Mouse (Mus musculus): ENCODE results near the gene Cnr2. TPM values are rescaled to one million over a fixed set of nuclear protein-coding genes. Genes with fewer than 3 reads are reported as not detected.

Cnr2 gene
- total RNA-seq, 2 experiments from 2014 or later = 19.4 TPM

DNA sequence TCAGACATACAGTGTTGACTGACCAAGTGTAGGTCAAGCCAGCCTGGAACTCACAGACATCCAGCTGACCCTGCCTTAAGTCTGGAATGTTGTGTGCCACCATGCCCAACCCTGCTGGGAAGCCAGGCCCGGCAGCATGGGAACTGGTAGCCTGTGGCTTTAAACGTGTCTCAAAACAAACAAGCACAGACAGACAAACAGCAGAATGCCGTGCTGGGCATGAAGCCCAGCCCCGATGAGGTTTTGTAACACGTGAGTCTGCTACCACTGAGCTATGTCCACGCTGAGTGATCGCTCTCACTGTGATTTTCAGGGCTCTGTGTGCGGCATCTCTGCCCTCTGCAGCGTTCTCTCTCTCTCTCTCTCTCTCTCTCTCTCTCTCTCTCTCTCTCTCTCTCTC lies 60.7 kb downstream of the Cnr2 start:
- ATAC-seq (replicated peaks; ENCODE audit: low FRiP score, low TSS enrichment, poor library complexity, severe bottlenecking) = no peak

DNA sequence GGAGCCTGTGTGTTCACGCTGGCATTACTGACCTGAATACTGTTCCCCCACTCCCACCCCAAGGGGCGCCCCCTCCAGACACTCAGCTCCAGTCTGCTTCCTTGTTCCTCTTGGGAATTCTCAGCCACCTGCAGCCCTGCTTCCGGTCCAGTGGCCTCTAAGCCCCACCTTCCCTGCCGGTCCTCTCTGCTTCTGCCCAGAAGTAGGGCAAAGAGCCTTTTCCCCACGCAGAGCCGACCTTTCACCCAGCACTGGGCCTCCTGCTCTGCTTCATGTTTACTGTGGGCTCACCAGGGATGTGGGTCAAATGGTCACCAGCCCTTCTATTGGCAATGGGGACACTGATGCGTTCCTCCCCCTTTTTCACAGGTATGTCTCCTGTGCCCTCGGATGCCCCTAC lies 63.2 kb downstream of the Cnr2 start:
- ATAC-seq (replicated peaks; ENCODE audit: low FRiP score, low TSS enrichment, poor library complexity, severe bottlenecking) = no peak

DNA sequence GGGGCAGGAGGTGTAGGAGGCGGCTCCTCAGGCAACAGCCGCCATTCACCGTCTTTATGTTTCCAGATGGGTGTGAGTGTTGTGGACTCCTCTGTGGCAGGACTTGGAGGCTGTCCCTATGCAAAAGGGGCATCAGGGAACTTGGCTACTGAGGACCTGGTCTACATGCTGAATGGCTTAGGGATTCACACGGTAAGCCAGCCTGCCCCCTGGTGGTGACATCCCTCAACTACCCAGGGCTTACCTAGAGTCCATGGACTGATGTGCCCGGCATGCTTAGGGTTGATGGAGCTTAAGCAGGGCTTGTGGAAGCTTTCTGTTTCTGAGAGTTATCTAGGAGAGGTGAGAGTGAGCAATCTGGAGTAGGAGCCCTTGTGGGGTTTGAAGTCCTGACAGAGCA lies 65.5 kb downstream of the Cnr2 start:
- peak; percentile 45; the same call in 1 of the 2 replicates for ATAC-seq (replicated peaks; ENCODE audit: low FRiP score, low TSS enrichment, poor library complexity, severe bottlenecking)

DNA sequence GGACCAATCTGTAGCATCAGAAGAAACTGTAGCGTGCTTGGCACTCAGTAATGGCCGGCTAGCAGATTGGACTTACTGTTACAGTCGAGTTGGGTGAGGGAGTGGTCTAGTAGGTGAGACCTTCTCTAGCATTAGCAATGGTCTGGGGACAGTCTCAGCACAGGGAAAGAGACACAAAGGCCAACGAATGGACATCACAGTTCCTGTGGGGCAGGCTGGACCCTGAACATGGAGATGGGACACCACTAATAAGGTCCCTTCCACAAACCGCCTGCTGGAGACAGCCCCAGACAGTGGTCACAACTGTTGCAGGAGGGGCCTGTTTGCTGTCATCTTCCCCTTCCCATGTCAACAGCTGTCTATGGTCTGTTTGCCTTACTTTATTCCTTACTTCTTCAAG lies 66.5 kb downstream of the Cnr2 start:
- no peak for ATAC-seq (replicated peaks; ENCODE audit: low FRiP score, low TSS enrichment, poor library complexity, severe bottlenecking)

DNA sequence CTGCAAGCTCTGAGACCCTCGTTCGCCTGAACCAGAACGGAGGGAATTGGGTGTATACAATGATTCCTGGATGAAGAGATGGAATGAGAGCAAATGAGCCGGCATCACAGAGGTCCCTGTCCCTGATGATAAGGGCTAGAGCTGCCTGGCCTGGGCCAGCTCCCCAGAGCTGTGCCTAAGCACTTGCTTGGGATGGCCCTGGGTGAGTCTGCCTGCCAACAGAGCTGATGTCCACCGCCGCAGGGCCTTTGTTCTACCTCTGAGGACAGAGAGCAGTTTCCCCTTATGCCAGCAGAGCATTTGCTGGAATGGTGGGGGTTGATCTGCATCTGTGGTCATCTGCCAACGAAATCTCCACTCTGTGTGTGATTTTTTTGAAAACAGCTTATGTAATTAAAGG lies 67.0 kb downstream of the Cnr2 start:
- ATAC-seq (replicated peaks; ENCODE audit: low FRiP score, low TSS enrichment, poor library complexity, severe bottlenecking) = no peak

DNA sequence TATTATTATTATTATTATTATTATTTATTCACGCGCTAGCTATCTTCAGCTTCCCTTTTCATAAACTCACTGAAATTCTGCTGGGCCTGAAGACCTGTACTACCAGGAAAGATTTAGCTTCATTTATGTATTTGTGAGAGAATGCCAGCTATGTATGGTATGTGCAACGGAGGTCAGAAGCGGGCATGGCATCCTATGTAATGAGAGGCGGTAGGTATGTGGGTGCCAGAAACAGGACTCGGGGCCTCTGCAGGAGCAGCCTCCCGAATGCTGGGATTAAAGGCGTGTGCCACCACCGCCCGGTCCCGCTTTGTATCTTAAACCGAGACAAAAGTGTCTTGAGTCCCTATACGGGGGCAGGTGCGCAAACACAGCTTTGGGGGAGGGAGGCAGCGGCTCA lies 67.8 kb downstream of the Cnr2 start:
- peak; percentile 18 for ATAC-seq (replicated peaks; ENCODE audit: low FRiP score, low TSS enrichment, poor library complexity, severe bottlenecking)

DNA sequence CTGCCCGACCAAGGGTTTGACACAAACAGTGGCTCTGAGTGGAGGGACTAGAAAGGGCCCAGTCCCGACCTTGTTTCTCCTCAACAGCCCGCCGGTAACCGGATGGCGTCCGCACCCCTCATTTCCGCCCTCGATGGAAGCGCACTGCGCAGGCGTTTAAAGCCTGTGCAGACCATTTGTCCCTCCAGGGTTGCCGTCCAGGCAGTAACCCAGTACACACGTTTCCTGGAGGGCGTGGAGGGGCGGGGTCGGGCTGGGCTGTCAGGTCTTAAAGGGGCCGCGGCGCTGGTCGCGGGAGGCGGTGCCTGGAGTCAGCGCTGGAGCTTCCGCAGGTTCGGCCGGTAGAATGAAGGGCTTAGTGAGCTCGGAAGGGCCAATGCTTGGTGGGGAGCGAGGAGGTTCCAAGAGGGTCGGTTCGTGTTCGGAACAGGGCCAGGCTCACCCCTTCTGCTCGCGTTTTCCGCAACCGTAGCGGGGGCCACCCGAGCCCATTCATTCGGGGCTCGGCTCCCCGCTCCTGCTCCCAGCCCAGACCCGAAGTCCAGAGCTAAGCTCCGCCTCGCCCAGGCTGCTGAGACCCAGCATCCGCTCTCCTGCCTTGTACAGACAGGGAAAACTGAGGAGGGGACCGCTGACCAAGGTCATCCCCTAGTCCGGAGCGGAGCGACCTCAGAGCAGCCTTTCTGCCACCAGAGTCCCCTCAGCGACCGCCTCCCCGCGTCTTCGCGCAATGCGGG lies 68.4 kb downstream of the Cnr2 start, which contains the start of gene Gale:
Gene Gale, plus strand, starts transcription at position 271 of the 737 bp plus-strand sequence.
- ATAC-seq (replicated peaks; ENCODE audit: low FRiP score, low TSS enrichment, poor library complexity, severe bottlenecking) = peak; percentile 73

DNA sequence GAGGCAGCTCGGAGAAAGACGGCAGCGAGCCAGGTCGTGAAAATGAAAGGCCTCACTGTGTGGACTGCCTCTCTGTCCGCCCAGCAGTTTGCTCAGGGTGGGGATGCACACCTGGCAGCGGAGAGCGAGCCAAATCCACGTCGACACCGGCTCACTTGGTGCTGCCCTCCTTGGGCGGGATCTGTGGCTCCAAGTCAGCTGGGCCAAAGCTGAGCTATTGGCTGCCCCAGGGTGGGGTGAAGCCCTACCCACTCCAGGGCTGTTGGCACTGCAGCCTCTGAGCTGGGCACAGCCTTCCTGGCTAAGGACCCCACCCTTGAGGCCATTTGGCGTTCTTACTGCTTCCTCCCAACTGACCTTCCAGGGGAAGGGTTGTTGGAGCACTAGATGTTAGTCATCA lies 69.2 kb downstream of the Cnr2 start:
- peak; percentile 55 for ATAC-seq (replicated peaks; ENCODE audit: low FRiP score, low TSS enrichment, poor library complexity, severe bottlenecking)

DNA sequence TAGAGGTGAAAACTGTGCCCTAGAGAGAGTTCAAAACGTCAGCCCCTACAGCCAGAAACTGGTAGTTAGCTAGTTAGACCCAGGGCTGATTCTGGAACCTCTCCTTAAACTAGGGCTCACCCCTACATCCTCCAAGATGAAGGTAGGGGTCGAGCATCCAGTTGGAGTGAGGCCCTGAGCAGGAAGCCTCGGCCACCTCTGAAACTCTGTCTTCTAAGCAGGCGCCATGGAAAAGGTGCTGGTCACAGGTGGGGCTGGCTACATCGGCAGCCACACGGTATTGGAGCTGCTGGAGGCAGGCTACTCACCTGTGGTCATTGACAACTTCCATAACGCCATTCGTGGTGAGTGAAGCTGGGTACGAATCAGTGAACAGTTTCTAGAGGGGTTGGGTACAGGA lies 69.9 kb downstream of the Cnr2 start:
- no peak for ATAC-seq (replicated peaks; ENCODE audit: low FRiP score, low TSS enrichment, poor library complexity, severe bottlenecking)

DNA sequence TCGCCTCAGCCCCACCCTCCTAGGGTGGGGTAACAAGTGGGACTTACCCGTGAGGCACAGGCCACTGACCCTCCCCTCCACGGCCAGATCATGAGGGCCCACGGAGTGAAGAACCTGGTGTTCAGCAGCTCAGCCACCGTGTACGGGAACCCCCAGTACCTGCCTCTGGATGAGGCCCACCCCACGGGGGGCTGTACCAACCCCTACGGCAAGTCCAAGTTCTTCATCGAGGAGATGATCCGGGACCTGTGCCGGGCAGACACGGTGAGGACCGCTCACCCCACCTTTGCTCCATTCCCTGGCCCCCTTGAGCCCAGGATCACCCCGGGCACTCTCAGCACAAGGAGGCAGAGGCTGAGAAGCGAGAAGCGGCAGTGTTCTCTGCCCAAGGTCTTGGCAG lies 71.1 kb downstream of the Cnr2 start:
- no peak for ATAC-seq (replicated peaks; ENCODE audit: low FRiP score, low TSS enrichment, poor library complexity, severe bottlenecking)

DNA sequence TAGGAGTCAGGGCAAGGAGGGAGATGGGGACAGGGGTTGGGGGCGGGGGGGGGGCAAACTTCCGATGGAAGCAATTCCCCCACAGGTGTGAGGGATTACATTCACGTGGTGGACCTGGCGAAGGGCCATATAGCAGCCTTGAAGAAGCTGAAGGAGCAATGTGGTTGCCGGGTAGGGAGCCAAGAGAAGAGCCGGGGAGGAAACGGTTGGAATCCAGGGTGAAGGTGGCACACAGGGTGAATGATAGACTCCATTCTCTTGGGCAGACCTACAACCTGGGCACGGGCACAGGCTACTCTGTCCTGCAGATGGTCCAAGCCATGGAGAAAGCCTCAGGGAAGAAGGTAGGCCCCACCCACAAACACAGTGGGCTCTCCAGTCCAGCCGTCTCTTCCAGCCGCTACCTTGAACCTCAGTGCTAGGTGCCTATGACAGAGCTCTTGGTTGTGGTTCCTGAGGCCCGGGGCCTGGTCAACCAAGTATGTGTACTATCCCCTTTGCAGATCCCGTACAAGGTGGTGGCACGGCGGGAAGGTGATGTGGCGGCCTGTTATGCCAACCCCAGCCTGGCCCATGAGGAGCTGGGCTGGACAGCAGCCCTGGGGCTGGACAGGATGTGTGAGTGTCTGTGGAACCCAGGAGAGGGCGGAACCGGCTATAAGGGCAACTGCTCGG lies 72.0 kb downstream of the Cnr2 start:
- no peak for ATAC-seq (replicated peaks; ENCODE audit: low FRiP score, low TSS enrichment, poor library complexity, severe bottlenecking)

DNA sequence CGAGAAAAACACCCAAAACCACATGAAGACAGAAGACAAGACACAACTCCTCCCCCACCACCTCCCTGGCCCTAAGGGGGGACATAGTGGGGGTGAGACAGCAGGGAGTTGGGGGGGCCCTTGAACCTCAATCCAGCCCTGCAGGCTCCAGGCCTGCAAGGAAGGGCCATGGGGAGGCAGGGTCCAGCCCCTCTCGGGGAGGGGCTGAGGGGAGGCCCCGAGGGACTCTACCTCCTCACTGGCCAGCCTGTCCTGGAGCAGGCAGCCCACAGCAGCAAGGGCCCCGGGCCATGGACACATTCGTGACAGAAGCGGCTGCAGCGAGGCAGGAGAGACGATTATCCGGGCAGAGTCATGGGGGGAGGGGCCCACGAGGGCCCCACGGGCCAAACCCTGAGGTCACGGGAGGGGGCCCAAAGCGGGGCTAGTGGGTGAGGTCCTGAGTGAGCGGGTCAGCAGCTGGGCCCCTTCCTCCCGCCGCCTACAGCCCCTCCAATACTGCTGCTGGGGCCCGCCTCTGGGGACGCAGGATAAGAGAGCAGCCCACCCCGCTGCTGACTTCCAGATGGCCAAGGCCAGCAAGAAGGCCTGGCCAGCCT lies 73.2 kb downstream of the Cnr2 start:
- no peak for ATAC-seq (replicated peaks; ENCODE audit: low FRiP score, low TSS enrichment, poor library complexity, severe bottlenecking)

DNA sequence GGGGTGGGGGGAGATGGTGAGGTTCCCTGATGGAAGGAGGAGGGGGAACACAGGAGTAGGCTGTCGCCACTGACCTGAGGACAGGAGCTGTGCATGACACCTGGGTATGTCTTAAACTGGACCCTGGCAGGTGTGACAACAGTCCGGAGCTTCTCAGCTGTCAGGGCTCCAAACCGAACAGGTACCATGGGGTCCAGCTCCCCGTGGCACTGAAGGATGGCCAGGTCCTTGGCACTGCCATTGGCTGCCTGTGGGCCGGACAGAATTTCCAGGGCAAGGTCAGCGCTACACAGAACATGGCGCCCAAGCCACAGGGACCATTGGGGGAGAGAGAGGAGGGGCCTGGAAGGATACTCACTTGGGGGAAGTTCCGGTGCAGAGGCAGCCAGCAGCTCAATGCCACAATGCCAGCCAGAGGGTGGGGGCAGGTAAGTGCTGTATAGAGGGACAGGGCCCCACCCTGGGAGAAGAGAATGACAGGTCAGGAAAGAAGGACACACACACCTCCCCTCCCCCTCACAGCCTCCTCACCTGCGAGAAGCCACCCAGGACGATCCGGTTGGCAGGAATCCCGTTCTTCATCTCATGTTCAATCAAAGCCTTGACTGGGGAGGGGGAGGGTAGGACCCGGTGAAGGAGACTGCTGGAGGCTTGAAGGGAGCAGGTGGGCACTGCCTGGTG lies 74.0 kb downstream of the Cnr2 start:
- no peak for ATAC-seq (replicated peaks; ENCODE audit: low FRiP score, low TSS enrichment, poor library complexity, severe bottlenecking)

Other genes with a start within 250 kb of the Cnr2 start
- gene Ifnlr1, start 209.1 kb upstream of the Cnr2 start, total RNA-seq (2014; fragmentation: Nextera tagmentation) = 0.28 and 1.6 TPM in 2 replicates
- 0.15 and 0.28 TPM in 2 replicates for gene Ifnlr1, start 209.1 kb upstream of the Cnr2 start, total RNA-seq (2017)
- gene Il22ra1, start 167.2 kb upstream of the Cnr2 start, total RNA-seq (2014; fragmentation: Nextera tagmentation) = not detected in 2 replicates
- not detected in 2 replicates for gene Il22ra1, start 167.2 kb upstream of the Cnr2 start, total RNA-seq (2017)
- gene Myom3, start 135.7 kb upstream of the Cnr2 start, total RNA-seq (2014; fragmentation: Nextera tagmentation) = not detected in 2 replicates
- gene Myom3, start 135.7 kb upstream of the Cnr2 start, total RNA-seq (2017) = not detected in 2 replicates
- 272 and 280 TPM in 2 replicates for gene Srsf10, start 39.6 kb upstream of the Cnr2 start, total RNA-seq (2014; fragmentation: Nextera tagmentation)
- gene Srsf10, start 39.6 kb upstream of the Cnr2 start, total RNA-seq (2017) = 322 and 402 TPM in 2 replicates
- gene Pnrc2, start 21.5 kb upstream of the Cnr2 start, total RNA-seq (2014; fragmentation: Nextera tagmentation) = 105 and 128 TPM in 2 replicates
- 145 and 204 TPM in 2 replicates for gene Pnrc2, start 21.5 kb upstream of the Cnr2 start, total RNA-seq (2017)
- 45.6 and 64.2 TPM in 2 replicates for gene Fuca1, start 25.3 kb downstream of the Cnr2 start, total RNA-seq (2014; fragmentation: Nextera tagmentation)
- 136 and 139 TPM in 2 replicates for gene Fuca1, start 25.3 kb downstream of the Cnr2 start, total RNA-seq (2017)
- 69.7 and 72.9 TPM in 2 replicates for gene Hmgcl, start 51.1 kb downstream of the Cnr2 start, total RNA-seq (2014; fragmentation: Nextera tagmentation)
- gene Hmgcl, start 51.1 kb downstream of the Cnr2 start, total RNA-seq (2017) = 42.6 and 65.4 TPM in 2 replicates
- 13.8 and 22.1 TPM in 2 replicates for gene Gale, start 68.3 kb downstream of the Cnr2 start, total RNA-seq (2014; fragmentation: Nextera tagmentation)
- 6.5 and 8.1 TPM in 2 replicates for gene Gale, start 68.3 kb downstream of the Cnr2 start, total RNA-seq (2017)
- 45.2 and 63.2 TPM in 2 replicates for gene Lypla2, start 77.2 kb downstream of the Cnr2 start, total RNA-seq (2014; fragmentation: Nextera tagmentation)
- gene Lypla2, start 77.2 kb downstream of the Cnr2 start, total RNA-seq (2017) = 13.7 and 17.5 TPM in 2 replicates
- gene Pithd1, start 91.9 kb downstream of the Cnr2 start, total RNA-seq (2014; fragmentation: Nextera tagmentation) = 42.5 and 52.7 TPM in 2 replicates
- 31.3 and 34.5 TPM in 2 replicates for gene Pithd1, start 91.9 kb downstream of the Cnr2 start, total RNA-seq (2017)
- 41.0 and 41.3 TPM in 2 replicates for gene Eloa, start 126.4 kb downstream of the Cnr2 start, total RNA-seq (2014; fragmentation: Nextera tagmentation)
- 48.9 and 51.8 TPM in 2 replicates for gene Eloa, start 126.4 kb downstream of the Cnr2 start, total RNA-seq (2017)
- gene Rpl11, start 158.0 kb downstream of the Cnr2 start, total RNA-seq (2014; fragmentation: Nextera tagmentation) = 1,812 and 1,837 TPM in 2 replicates
- gene Rpl11, start 158.0 kb downstream of the Cnr2 start, total RNA-seq (2017) = 1,215 and 1,345 TPM in 2 replicates
- gene Id3, start 248.1 kb downstream of the Cnr2 start, total RNA-seq (2014; fragmentation: Nextera tagmentation) = 1.5 and 7.8 TPM in 2 replicates
- 1.9 and 3.1 TPM in 2 replicates for gene Id3, start 248.1 kb downstream of the Cnr2 start, total RNA-seq (2017)